Mouse (Mus musculus) midbrain, embryonic 16.5 days (tissue): ENCODE results near the gene Slc6a6. TPM values are rescaled to one million over a fixed set of nuclear protein-coding genes. Genes with fewer than 3 reads are reported as not detected.

Source experiments
- ATAC-seq: fragments of 200-750 bp; cut with Nextera tagmentation; 2 replicates; pipeline ENCODE4 v1.8.0; 2017; ENCODE audit warnings: moderate TSS enrichment
- H3K27ac ChIP-seq: fragments of 300-500 bp; sonication (generic); 2 replicates; pipeline ENCODE4 v1.5.1; 2014; ENCODE audit warnings: mild to moderate bottlenecking, low read length, mixed read lengths
- H3K27me3 ChIP-seq: fragments of 300-500 bp; sonication (generic); 2 replicates; pipeline ENCODE4 v1.6.1; 2014; ENCODE audit warnings: low read depth, low read length, mixed read lengths; ENCODE audit not compliant: control insufficient read depth, insufficient read depth
- H3K36me3 ChIP-seq: fragments of 300-500 bp; sonication (generic); 2 replicates; pipeline ENCODE4 v1.6.1; 2014; ENCODE audit warnings: mild to moderate bottlenecking, low read length, moderate library complexity, mixed read lengths; ENCODE audit not compliant: control insufficient read depth, insufficient read depth
- H3K4me1 ChIP-seq: fragments of 300-500 bp; sonication (generic); 2 replicates; pipeline ENCODE4 v1.6.1; 2014; ENCODE audit warnings: mild to moderate bottlenecking, low read length, mixed read lengths; ENCODE audit not compliant: control insufficient read depth, insufficient read depth
- H3K4me2 ChIP-seq: fragments of 300-500 bp; sonication (generic); 2 replicates; pipeline ENCODE4 v1.6.1; 2014; ENCODE audit warnings: mild to moderate bottlenecking, low read length, mixed read lengths
- H3K4me3 ChIP-seq: fragments of 300-500 bp; sonication (generic); 2 replicates; pipeline ENCODE4 v1.5.1; 2014; ENCODE audit warnings: low read depth, mild to moderate bottlenecking, low read length, moderate library complexity, mixed read lengths
- H3K9ac ChIP-seq: fragments of 300-500 bp; sonication (generic); 2 replicates; pipeline ENCODE4 v1.6.1; 2014; ENCODE audit warnings: low read depth, low read length, mixed read lengths
- H3K9me3 ChIP-seq: fragments of 300-500 bp; sonication (generic); replicated peaks from 2 replicates; pipeline ENCODE4 v1.6.1; 2014; ENCODE audit warnings: mild to moderate bottlenecking, low read length, mixed read lengths; ENCODE audit not compliant: control insufficient read depth, poor library complexity, severe bottlenecking
- WGBS: fragments of 180-500 bp; shearing (Covaris S2); extraction: QIAGEN DNeasy Blood & Tissue Kit; methylation state at CpG from one replicate; pipeline ENCODE4 v1.1.7; 2014; 5-methylcytosine and 5-hydroxymethylcytosine counted together
- polyA plus RNA-seq: library from polyadenylated mRNA; unstranded; fragments of >200 nt; fragmentation: Nextera tagmentation; extraction: Ambion mirVana; gene quantifications from 2 replicates; pipeline ENCODE4 v1.2.1, GENCODE M21; 2015

The Slc6a6 gene
- polyA plus RNA-seq, 1 experiment from 2014 or later: 125 TPM

GRCm38 (mm10) chr6:91665990-91666700 is 17.7 kb upstream of the Slc6a6 start:
- no peaks in the 10 kb centered on the region for H3K4me1 ChIP-seq
- H3K4me3 ChIP-seq: no peak overlapping the region
- ATAC-seq: no peak
- H3K4me2 ChIP-seq: no peak overlapping the region
- no peak overlapping the region for H3K27ac ChIP-seq
- no peaks in the 10 kb centered on the region for H3K27me3 ChIP-seq
- 85% methylated on average over 3 of the region's 3 CpGs for whole genome bisulfite sequencing
- no peak overlapping the region for H3K9ac ChIP-seq
- H3K36me3 ChIP-seq: no peaks in the 10 kb centered on the region
- H3K9me3 ChIP-seq: no peaks in the 10 kb centered on the region

GRCm38 (mm10) chr6:91667141-91667540 is 16.7 kb upstream of the Slc6a6 start:
- Histone ChIP-seq H3K27me3 (no peaks in the 10 kb centered on the region), H3K4me2 (no peak overlapping the region), H3K9ac (no peak overlapping the region), H3K9me3 (no peaks in the 10 kb centered on the region), H3K27ac (no peak overlapping the region), H3K4me3 (no peak overlapping the region), H3K4me1 (no peaks in the 10 kb centered on the region), H3K36me3 (no peaks in the 10 kb centered on the region)
- WGBS: 94% methylated on average over 4 of the region's 4 CpGs
- no peak for ATAC-seq

- Histone ChIP-seq H3K27me3 (no peaks in the 10 kb centered on the region), H3K4me1 (no peaks in the 10 kb centered on the region), H3K4me3 (no peak overlapping the region), H3K4me2 (no peak overlapping the region), H3K9ac (no peak overlapping the region), H3K9me3 (no peaks in the 10 kb centered on the region), H3K27ac (no peak overlapping the region), H3K36me3 (no peaks in the 10 kb centered on the region)
- ATAC-seq: no peak
- 37% methylated on average over 5 of the region's 5 CpGs for WGBS
These were observed 15.6 kb upstream of the Slc6a6 start for GRCm38 (mm10) chr6:91668276-91668675.

GRCm38 (mm10) chr6:91669270-91669669 is 14.6 kb upstream of the Slc6a6 start:
- no peaks in the 10 kb centered on the region for H3K4me1 ChIP-seq
- H3K9me3 ChIP-seq: no peaks in the 10 kb centered on the region
- H3K4me3 ChIP-seq: no peak overlapping the region
- no peak overlapping the region for H3K4me2 ChIP-seq
- ATAC-seq: no peak
- no peak overlapping the region for H3K9ac ChIP-seq
- WGBS: 32% methylated on average over 4 of the region's 4 CpGs
- no peak overlapping the region for H3K27ac ChIP-seq
- no peaks in the 10 kb centered on the region for H3K36me3 ChIP-seq
- H3K27me3 ChIP-seq: no peaks in the 10 kb centered on the region

GRCm38 (mm10) chr6:91670224-91670623 is 13.6 kb upstream of the Slc6a6 start:
- WGBS: 43% methylated on average over 6 of the region's 6 CpGs
- no peaks in the 10 kb centered on the region for H3K9me3 ChIP-seq
- H3K27ac ChIP-seq: no peak overlapping the region
- no peaks in the 10 kb centered on the region for H3K4me1 ChIP-seq
- no peaks in the 10 kb centered on the region for H3K27me3 ChIP-seq
- no peak overlapping the region for H3K4me2 ChIP-seq
- no peak overlapping the region for H3K9ac ChIP-seq
- ATAC-seq: no peak
- H3K36me3 ChIP-seq: no peaks in the 10 kb centered on the region
- H3K4me3 ChIP-seq: no peak overlapping the region

GRCm38 (mm10) chr6:91674757-91675350 is 9.0 kb upstream of the Slc6a6 start:
- H3K27me3 ChIP-seq: no peaks in the 10 kb centered on the region
- no peak overlapping the region for H3K4me2 ChIP-seq
- H3K4me1 ChIP-seq: no peaks in the 10 kb centered on the region
- no peak overlapping the region for H3K27ac ChIP-seq
- ATAC-seq: no peak
- no peaks in the 10 kb centered on the region for H3K9me3 ChIP-seq
- no peak overlapping the region for H3K4me3 ChIP-seq
- H3K9ac ChIP-seq: no peak overlapping the region
- 52% methylated on average over 5 of the region's 5 CpGs for WGBS
- H3K36me3 ChIP-seq: no peaks in the 10 kb centered on the region

GRCm38 (mm10) chr6:91678506-91679094 is 5.3 kb upstream of the Slc6a6 start:
- Histone ChIP-seq H3K9me3 (no peaks in the 10 kb centered on the region), H3K27ac (no peak overlapping the region), H3K36me3 (no peaks in the 10 kb centered on the region), H3K4me1 (no peaks in the 10 kb centered on the region), H3K4me3 (no peak overlapping the region), H3K27me3 (no peaks in the 10 kb centered on the region), H3K9ac (no peak overlapping the region), H3K4me2 (no peak overlapping the region)
- ATAC-seq: no peak
- WGBS: 54% methylated on average over 12 of the region's 12 CpGs

GRCm38 (mm10) chr6:91679095-91679577 is 4.7 kb upstream of the Slc6a6 start:
- Histone ChIP-seq H3K9ac (no peak overlapping the region), H3K4me2 (no peak overlapping the region), H3K36me3 (no peaks in the 10 kb centered on the region), H3K9me3 (no peaks in the 10 kb centered on the region), H3K27me3 (no peaks in the 10 kb centered on the region), H3K27ac (no peak overlapping the region), H3K4me3 (no peak overlapping the region), H3K4me1 (no peaks in the 10 kb centered on the region)
- no peak for ATAC-seq
- 72% methylated on average over 10 of the region's 10 CpGs for WGBS

GRCm38 (mm10) chr6:91679716-91680115 is 4.1 kb upstream of the Slc6a6 start:
- Histone ChIP-seq H3K27ac (no peak overlapping the region), H3K4me1 (no peaks in the 10 kb centered on the region), H3K4me3 (no peak overlapping the region), H3K36me3 (no peaks in the 10 kb centered on the region), H3K9ac (no peak overlapping the region), H3K4me2 (no peak overlapping the region), H3K27me3 (no peaks in the 10 kb centered on the region), H3K9me3 (no peaks in the 10 kb centered on the region)
- 69% methylated on average over 6 of the region's 6 CpGs for WGBS
- ATAC-seq: no peak
